Mouse (Mus musculus) CH12.LX (cell line): ENCODE results near the gene Them7. TPM values are rescaled to one million over a fixed set of nuclear protein-coding genes. Genes with fewer than 3 reads are reported as not detected.

ENCODE experiments used
- DNase-seq: peaks from one replicate; pipeline ENCODE4 v3.0.0-alpha.2; 2013; ENCODE audit errors: extremely low read depth
- H3K27ac ChIP-seq: 2 replicates; pipeline ENCODE4 v1.5.1; 2012; ENCODE audit warnings: low read depth, mild to moderate bottlenecking, control low read depth, moderate library complexity; ENCODE audit not compliant: insufficient read depth
- H3K27me3 ChIP-seq: replicated peaks from 2 replicates; pipeline ENCODE3; 2012; ENCODE audit warnings: inconsistent platforms
- H3K36me3 ChIP-seq, 2 experiments: replicated peaks in 1 of 2; 2 replicates each; pipeline versions ENCODE3 to v1.6.1; 2012; ENCODE audit warnings: inconsistent platforms in 1 of 2, low read length in 1 of 2, mild to moderate bottlenecking in 1 of 2, mixed read lengths in 1 of 2, moderate library complexity in 1 of 2; ENCODE audit not compliant: control insufficient read depth in 1 of 2, insufficient read depth in 1 of 2
- H3K4me1 ChIP-seq, 2 experiments: 2 replicates each; pipeline ENCODE4 v1.6.1; 2012; ENCODE audit warnings: inconsistent platforms in 1 of 2, moderate library complexity in 1 of 2; ENCODE audit not compliant: insufficient read depth in 2 of 2, control insufficient read depth in 1 of 2
- H3K4me2 ChIP-seq: 2 replicates; pipeline ENCODE4 v1.6.1; 2012; ENCODE audit warnings: low read depth, mild to moderate bottlenecking, control low read depth; ENCODE audit not compliant: poor library complexity, insufficient read depth, severe bottlenecking
- H3K4me3 ChIP-seq, 3 experiments: fragments of 150-350 bp in 1 of 3; sonication (generic) in 1 of 3; replicated peaks in 1 of 3; 2 replicates each; pipeline versions ENCODE3 to v1.5.1; 2011 to 2012; ENCODE audit warnings: low read depth in 2 of 3, low read length in 2 of 3, mild to moderate bottlenecking in 2 of 3, moderate library complexity in 2 of 3, control low read depth in 1 of 3, improper control_type of control experiment in 1 of 3, inconsistent platforms in 1 of 3, mixed read lengths in 1 of 3; ENCODE audit not compliant: poor library complexity in 1 of 3
- H3K79me2 ChIP-seq: replicated peaks from 2 replicates; pipeline ENCODE4 v1.6.1; 2012; ENCODE audit warnings: mild to moderate bottlenecking, moderate library complexity; ENCODE audit not compliant: control insufficient read depth, poor library complexity, insufficient read depth, severe bottlenecking; ENCODE audit errors: extremely low read depth
- H3K9ac ChIP-seq: 2 replicates; pipeline ENCODE4 v1.6.1; 2012; ENCODE audit warnings: low read depth, mild to moderate bottlenecking, control low read depth, moderate library complexity; ENCODE audit not compliant: insufficient read depth
- H3K9me3 ChIP-seq: replicated peaks from 2 replicates; pipeline ENCODE3; 2012; ENCODE audit warnings: low read length, inconsistent platforms, mixed read lengths
- BHLHE40 ChIP-seq: IDR thresholded peaks from 2 replicates; pipeline ENCODE4 v1.6.1; 2011; ENCODE audit warnings: mild to moderate bottlenecking, low read depth, low read length, improper control_type of control experiment
- CHD1 ChIP-seq: IDR thresholded peaks from 2 replicates; pipeline ENCODE4 v1.6.1; 2012; ENCODE audit warnings: low read depth, low read length, improper control_type of control experiment, inconsistent platforms
- CHD2 ChIP-seq: IDR thresholded peaks from 2 replicates; pipeline ENCODE4 v1.6.1; 2011; ENCODE audit warnings: low read length, improper control_type of control experiment
- CTCF ChIP-seq, 2 experiments: IDR thresholded peaks in 1 of 2; conservative IDR thresholded peaks in 1 of 2; 2 replicates each; pipeline ENCODE4 v1.5.1; 2011 to 2012; ENCODE audit warnings: low read depth in 2 of 2, low read length in 2 of 2, improper control_type of control experiment in 1 of 2, inconsistent platforms in 1 of 2, mild to moderate bottlenecking in 1 of 2, moderate library complexity in 1 of 2
- ELF1 ChIP-seq: IDR thresholded peaks from 2 replicates; pipeline ENCODE4 v1.6.1; 2014; ENCODE audit warnings: low read depth, mild to moderate bottlenecking, inconsistent platforms, low read length, improper control_type of control experiment
- EP300 ChIP-seq: IDR thresholded peaks from 2 replicates; pipeline ENCODE4 v1.6.1; 2011; ENCODE audit warnings: low read length, improper control_type of control experiment
- GABPA ChIP-seq: IDR thresholded peaks from 2 replicates; pipeline ENCODE4 v1.6.1; 2012; ENCODE audit warnings: low read depth, low read length, improper control_type of control experiment, inconsistent platforms; ENCODE audit not compliant: insufficient replicate concordance
- HCFC1 ChIP-seq: IDR thresholded peaks from 2 replicates; pipeline ENCODE4 v1.6.1; 2012; ENCODE audit warnings: low read depth, mild to moderate bottlenecking, inconsistent platforms, low read length, improper control_type of control experiment
- IRF4 ChIP-seq: IDR thresholded peaks from 2 replicates; pipeline ENCODE4 v1.6.1; 2014; ENCODE audit warnings: low read depth, mild to moderate bottlenecking, inconsistent platforms, low read length, improper control_type of control experiment
- MAFK ChIP-seq: IDR thresholded peaks from 2 replicates; pipeline ENCODE4 v1.6.1; 2011; ENCODE audit warnings: low read length, improper control_type of control experiment; ENCODE audit not compliant: insufficient replicate concordance
- MAX ChIP-seq: IDR thresholded peaks from 2 replicates; pipeline ENCODE4 v1.6.1; 2011; ENCODE audit warnings: low read length, improper control_type of control experiment
- MEF2A ChIP-seq: IDR thresholded peaks from 2 replicates; pipeline ENCODE4 v1.6.1; 2014; ENCODE audit warnings: low read depth, mild to moderate bottlenecking, inconsistent platforms, low read length, improper control_type of control experiment, borderline replicate concordance
- MXI1 ChIP-seq: IDR thresholded peaks from 2 replicates; pipeline ENCODE4 v1.6.1; 2011; ENCODE audit warnings: mild to moderate bottlenecking, low read depth, low read length, improper control_type of control experiment
- NELFE ChIP-seq: IDR thresholded peaks from 2 replicates; pipeline ENCODE4 v1.6.1; 2011; ENCODE audit warnings: low read depth, low read length, improper control_type of control experiment
- POLR2A ChIP-seq: IDR thresholded peaks from 2 replicates; pipeline ENCODE4 v1.6.1; 2011; ENCODE audit warnings: low read depth, mild to moderate bottlenecking, improper control_type of control experiment, low read length
- RCOR1 ChIP-seq: conservative IDR thresholded peaks from 2 replicates; pipeline ENCODE4 v1.6.1; 2012; ENCODE audit warnings: low read depth, mild to moderate bottlenecking, inconsistent platforms, low read length, improper control_type of control experiment
- SIN3A ChIP-seq: IDR thresholded peaks from 2 replicates; pipeline ENCODE4 v1.6.1; 2012; ENCODE audit warnings: low read length, improper control_type of control experiment, inconsistent platforms
- SMC3 ChIP-seq: IDR thresholded peaks from 2 replicates; pipeline ENCODE4 v1.6.1; 2011; ENCODE audit warnings: low read depth, low read length, improper control_type of control experiment
- TCF12 ChIP-seq: IDR thresholded peaks from 2 replicates; pipeline ENCODE4 v1.6.1; 2014; ENCODE audit warnings: low read depth, mild to moderate bottlenecking, inconsistent platforms, low read length, improper control_type of control experiment
- UBTF ChIP-seq: IDR thresholded peaks from 2 replicates; pipeline ENCODE4 v1.6.1; 2012; ENCODE audit warnings: low read depth, mild to moderate bottlenecking, inconsistent platforms, low read length, improper control_type of control experiment, moderate library complexity
- USF1 ChIP-seq: IDR thresholded peaks from 2 replicates; pipeline ENCODE4 v1.6.1; 2014; ENCODE audit warnings: low read depth, mild to moderate bottlenecking, inconsistent platforms, low read length, improper control_type of control experiment
- USF2 ChIP-seq: conservative IDR thresholded peaks from 2 replicates; pipeline ENCODE4 v1.6.1; 2011; ENCODE audit warnings: low read depth, low read length, improper control_type of control experiment
- ZKSCAN1 ChIP-seq: IDR thresholded peaks from 2 replicates; pipeline ENCODE4 v1.6.1; 2012; ENCODE audit warnings: low read depth, inconsistent platforms, low read length, improper control_type of control experiment, borderline replicate concordance
- ZMIZ1 ChIP-seq: IDR thresholded peaks from 2 replicates; pipeline ENCODE4 v1.6.1; 2012; ENCODE audit warnings: low read depth, mild to moderate bottlenecking, inconsistent platforms, low read length, improper control_type of control experiment
- dilution Hi-C: fragments of 300-500 bp; cut with MboI; formaldehyde crosslinking; loops from 2 replicates; pipeline ENCODE4 v1.14.3; 2020; ENCODE audit warnings: low sequenced_read_pairs; ENCODE audit not compliant: extremely low pct_unique_long_range_greater_than_20kb, extremely low pct_ligation_motif_present
- in situ Hi-C: fragments of 300-500 bp; cut with MboI; formaldehyde crosslinking; loops from 3 replicates; pipeline ENCODE4 v1.14.3; 2019; ENCODE audit warnings: low sequenced_read_pairs, low pct_ligation_motif_present, low pct_unique_long_range_greater_than_20kb, mixed read lengths
- polyA plus RNA-seq: library from polyadenylated mRNA; unstranded; fragments of >175 nt; gene quantifications from 2 replicates; pipeline ENCODE4 v1.2.1, GENCODE M21; 2012; ENCODE audit warnings: low read depth; ENCODE audit not compliant: insufficient read length
- total RNA-seq, 2 experiments: library from RNA; depleted of rRNA; stranded (reverse); fragments of 300-350 nt in 1 of 2; fragments of >200 nt in 1 of 2; gene quantifications; 2 replicates each; pipeline ENCODE4 v1.2.3; 2012 to 2014

Them7 gene
- total and polyA plus RNA-seq, 3 experiments: not detected

DNA sequence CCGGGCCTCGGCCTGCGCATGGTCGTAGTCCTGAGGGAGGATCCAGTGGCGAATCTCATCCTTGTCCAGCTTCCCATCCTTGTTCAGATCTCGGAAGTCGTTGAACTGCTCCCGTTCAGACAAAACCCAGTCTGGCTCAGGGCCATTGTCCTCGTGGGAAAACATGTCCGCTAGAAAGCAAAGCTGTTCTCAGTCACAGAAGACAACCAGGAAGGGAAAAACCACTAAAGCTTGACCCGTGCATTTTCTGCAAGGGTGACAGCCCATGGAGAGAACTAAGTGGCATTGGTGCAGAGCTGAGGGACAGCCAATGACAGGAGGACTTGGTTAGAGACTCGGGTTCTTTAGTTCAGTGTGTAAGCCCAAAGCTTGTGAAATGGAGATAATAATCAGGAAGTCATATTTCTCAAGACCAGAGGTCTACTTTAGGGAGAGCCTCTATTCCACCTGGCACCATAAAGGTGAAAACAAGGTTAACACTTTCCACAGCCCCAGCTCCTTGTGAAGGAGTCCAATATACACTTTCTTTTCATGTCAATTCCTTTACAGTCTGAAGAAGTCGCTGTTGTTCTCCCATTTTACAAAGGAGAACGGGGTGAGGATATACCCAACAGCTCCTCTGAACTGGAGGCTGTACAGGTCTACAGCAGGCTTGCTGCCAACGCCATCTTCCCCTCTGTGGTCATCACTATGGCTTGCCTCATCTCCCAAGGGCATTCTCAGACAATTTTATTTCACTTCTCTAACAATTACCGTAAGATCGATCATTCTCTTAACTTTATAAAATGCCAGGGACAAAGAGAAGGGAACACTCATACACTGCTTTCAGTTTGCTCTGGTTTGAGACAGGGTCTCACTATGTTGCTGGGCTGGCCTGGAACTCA lies 165.1 kb downstream of the Them7 start:
- in situ Hi-C loops: no loop called here
- Histone ChIP-seq H3K4me2 (no peak overlapping the region), H3K4me1 (peaks cover 0 to 8% of the 10 kb centered on the region in 2 experiments; a peak in 1 of 4 replicates)
- no peak for DNase-seq
- TF ChIP-seq MEF2A (no peak), CTCF (conservative IDR thresholded peaks at IDR 0.05 in 1 of 2, IDR thresholded peaks at IDR 0.05 in 1 of 2; ENCODE audit: low read depth in 2 of 2, low read length in 2 of 2) (no peak), ZKSCAN1 (no peak), POLR2A (no peak), SMC3 (no peak), MAX (no peak), EP300 (no peak), UBTF (no peak), ZMIZ1 (no peak), MAFK (no peak), USF1 (no peak), RCOR1 (no peak), USF2 (no peak), GABPA (no peak), CHD1 (no peak), MXI1 (no peak)
- TF ChIP-seq, all 38 proteins: peak for 0
- Histone ChIP-seq H3K79me2 (no peaks in the 10 kb centered on the region), H3K27me3 (no peaks in the 10 kb centered on the region), H3K27ac (no peak overlapping the region), H3K4me3 (no peak overlapping the region), H3K36me3 (peaks cover 2 to 97% of the 10 kb centered on the region in 2 experiments), H3K9ac (no peak overlapping the region), H3K9me3 (no peaks in the 10 kb centered on the region)
- dilution Hi-C loops: no loop called here

DNA sequence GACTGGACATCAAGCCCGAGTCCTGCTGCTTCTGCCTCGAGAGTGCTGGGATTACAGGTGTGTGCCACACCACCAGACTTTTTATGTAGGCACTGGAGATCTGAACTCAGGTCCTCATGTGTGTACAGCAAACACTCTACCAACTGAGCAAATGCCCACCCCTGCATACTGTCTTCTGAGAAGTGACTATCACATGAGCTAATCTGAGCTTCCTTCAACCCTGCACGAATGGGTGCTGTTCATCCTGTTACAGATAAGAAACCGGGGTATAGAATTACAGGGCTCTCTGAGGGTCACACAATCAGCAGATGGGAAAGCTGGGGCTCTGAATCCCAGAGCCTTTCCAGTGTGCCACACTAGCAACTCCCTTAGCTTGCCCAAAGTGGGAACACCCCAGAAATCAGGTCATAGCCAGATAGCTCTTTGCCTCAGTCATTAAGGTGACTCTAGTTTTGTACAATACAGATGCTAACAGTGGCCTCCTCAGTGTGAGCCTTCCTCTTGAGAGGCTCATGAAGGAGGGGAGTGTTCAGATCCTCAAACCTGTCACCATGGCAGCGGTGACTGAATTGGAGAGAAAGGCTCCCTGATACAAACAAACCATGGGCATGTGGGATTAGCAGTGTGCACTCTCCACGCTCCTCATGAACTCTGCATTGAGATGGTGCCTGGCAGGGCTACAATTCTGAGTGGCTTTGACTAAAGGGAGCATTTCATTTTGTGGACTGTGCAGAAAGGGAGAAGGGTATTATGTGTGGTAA lies 166.7 kb downstream of the Them7 start:
- TF ChIP-seq SIN3A (no peak), NELFE (no peak), TCF12 (no peak), MAX (no peak), CHD2 (no peak), BHLHE40 (no peak), USF2 (no peak), ELF1 (no peak), IRF4 (no peak), HCFC1 (no peak)
- H3K4me2 ChIP-seq: no peak overlapping the region
- H3K79me2 ChIP-seq: no peaks in the 10 kb centered on the region
- in situ Hi-C loops: no loop called here
- DNase-seq: no peak
- H3K27ac ChIP-seq: no peak overlapping the region
- H3K4me3 ChIP-seq: no peak overlapping the region
- no peaks in the 10 kb centered on the region for H3K9me3 ChIP-seq
- no peak overlapping the region for H3K9ac ChIP-seq
- dilution Hi-C loops: no loop called here
- peaks cover 0 to 8% of the 10 kb centered on the region in 2 experiments; a peak in 1 of 4 replicates for H3K4me1 ChIP-seq
- peaks cover 2 to 95% of the 10 kb centered on the region in 2 experiments for H3K36me3 ChIP-seq
- no peaks in the 10 kb centered on the region for H3K27me3 ChIP-seq
